Mouse (Mus musculus) embryonic facial prominence, embryonic 14.5 days (tissue): ENCODE results near the gene Nacc1. TPM values are rescaled to one million over a fixed set of nuclear protein-coding genes. Genes with fewer than 3 reads are reported as not detected.

ENCODE experiments used
- ATAC-seq: fragments of 200-750 bp; cut with Nextera tagmentation; 2 replicates; pipeline ENCODE4 v1.8.0; 2017; ENCODE audit warnings: low read depth, moderate number of reproducible peaks, moderate TSS enrichment
- DNase-seq: peaks from one replicate; pipeline ENCODE4 v3.0.0-alpha.2; 2015; ENCODE audit warnings: low spot score
- H3K27ac ChIP-seq: fragments of 300-500 bp; sonication (generic); replicated peaks from 2 replicates; pipeline ENCODE4 v1.5.1; 2014; ENCODE audit warnings: low read depth, mild to moderate bottlenecking, low read length, moderate library complexity
- H3K27me3 ChIP-seq: fragments of 300-500 bp; sonication (generic); replicated peaks from 2 replicates; pipeline ENCODE4 v1.6.1; 2014; ENCODE audit warnings: low read length; ENCODE audit not compliant: control insufficient read depth, insufficient read depth
- H3K36me3 ChIP-seq: fragments of 300-500 bp; sonication (generic); 2 replicates; pipeline ENCODE4 v1.6.1; 2014; ENCODE audit warnings: low read length, mixed read lengths; ENCODE audit not compliant: control insufficient read depth, insufficient read depth
- H3K4me1 ChIP-seq: fragments of 300-500 bp; sonication (generic); 2 replicates; pipeline ENCODE4 v1.6.1; 2014; ENCODE audit warnings: antibody characterized with exemption, low read length; ENCODE audit not compliant: control insufficient read depth, insufficient read depth
- H3K4me2 ChIP-seq: fragments of 300-500 bp; sonication (generic); 2 replicates; pipeline ENCODE4 v1.6.1; 2014; ENCODE audit warnings: low read depth, mild to moderate bottlenecking, low read length, moderate library complexity, mixed read lengths
- H3K4me3 ChIP-seq: fragments of 300-500 bp; sonication (generic); 2 replicates; pipeline ENCODE4 v1.5.1; 2014; ENCODE audit warnings: low read depth, mild to moderate bottlenecking, low read length
- H3K9ac ChIP-seq: fragments of 300-500 bp; sonication (generic); 2 replicates; pipeline ENCODE4 v1.6.1; 2014; ENCODE audit warnings: low read depth, mild to moderate bottlenecking, low read length, moderate library complexity, mixed read lengths
- H3K9me3 ChIP-seq: fragments of 300-500 bp; sonication (generic); 2 replicates; pipeline ENCODE4 v1.6.1; 2016; ENCODE audit warnings: low read length; ENCODE audit not compliant: control insufficient read depth
- WGBS: fragments of 180-500 bp; shearing (Covaris S2); extraction: QIAGEN DNeasy Blood & Tissue Kit; methylation state at CpG from one replicate; pipeline ENCODE4 v1.1.7; 2014; 5-methylcytosine and 5-hydroxymethylcytosine counted together
- polyA plus RNA-seq: library from polyadenylated mRNA; unstranded; fragments of >200 nt; fragmentation: Nextera tagmentation; extraction: Ambion mirVana; gene quantifications from 2 replicates; pipeline ENCODE4 v1.2.1, GENCODE M21; 2014

Nacc1 gene
- polyA plus RNA-seq, 1 experiment from 2014 or later: 19.7 TPM

DNA sequence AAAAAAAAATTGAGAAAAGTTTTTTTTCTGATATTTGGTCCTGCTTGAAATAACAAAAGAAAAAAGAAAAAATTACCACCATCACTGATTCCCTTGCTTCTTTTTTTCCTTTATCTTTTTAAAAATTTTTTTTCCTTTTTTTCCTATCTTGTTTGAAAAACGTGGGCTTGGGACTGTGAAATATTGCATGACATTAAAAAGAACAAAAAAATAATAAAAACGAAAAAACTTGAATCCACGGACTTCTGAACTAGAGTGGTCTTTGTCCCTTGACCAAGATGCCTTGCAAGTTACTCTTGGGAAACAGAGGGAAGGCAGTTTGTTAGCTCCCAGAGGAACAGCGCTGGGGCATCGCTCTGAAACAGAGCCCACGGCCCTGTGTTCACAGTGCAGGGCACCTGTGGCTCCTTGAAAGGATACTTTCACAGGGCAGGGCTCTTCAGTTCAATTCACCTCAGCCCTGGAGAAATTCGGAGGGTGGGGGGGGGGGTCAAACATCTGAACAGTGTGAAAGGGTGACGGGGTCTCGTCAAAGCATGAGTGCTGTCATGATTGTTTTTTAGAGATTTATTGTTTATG lies 47.6 kb downstream of the Nacc1 start:
- H3K4me1 ChIP-seq: peaks cover 14% of the 10 kb centered on the region
- H3K9ac ChIP-seq: peak overlapping the region; percentile 46
- DNase-seq: no peak
- no peak for ATAC-seq
- no peaks in the 10 kb centered on the region for H3K9me3 ChIP-seq
- H3K27ac ChIP-seq: no peak overlapping the region
- peak overlapping the region; percentile 55 for H3K4me3 ChIP-seq
- H3K4me2 ChIP-seq: peak overlapping the region; percentile 92
- 23% methylated on average over 9 of the region's 9 CpGs for WGBS
- no peaks in the 10 kb centered on the region for H3K27me3 ChIP-seq
- no peaks in the 10 kb centered on the region for H3K36me3 ChIP-seq

- Histone ChIP-seq H3K4me1 (peaks cover 19% of the 10 kb centered on the region), H3K9ac (peak overlapping the region; percentile 82), H3K27ac (peak overlapping the region; percentile 95), H3K27me3 (no peaks in the 10 kb centered on the region), H3K4me2 (peak overlapping the region; percentile 92), H3K9me3 (no peaks in the 10 kb centered on the region), H3K4me3 (peak overlapping the region; percentile 55), H3K36me3 (no peaks in the 10 kb centered on the region)
- peak; percentile 95 for ATAC-seq
- DNase-seq: peak; percentile 97
- under 1% methylated on average over 85 of the region's 106 CpGs for WGBS
Observed at GRCm38 (mm10) chr8:84639162-84640009, 48.3 kb downstream of the Nacc1 start.

DNA sequence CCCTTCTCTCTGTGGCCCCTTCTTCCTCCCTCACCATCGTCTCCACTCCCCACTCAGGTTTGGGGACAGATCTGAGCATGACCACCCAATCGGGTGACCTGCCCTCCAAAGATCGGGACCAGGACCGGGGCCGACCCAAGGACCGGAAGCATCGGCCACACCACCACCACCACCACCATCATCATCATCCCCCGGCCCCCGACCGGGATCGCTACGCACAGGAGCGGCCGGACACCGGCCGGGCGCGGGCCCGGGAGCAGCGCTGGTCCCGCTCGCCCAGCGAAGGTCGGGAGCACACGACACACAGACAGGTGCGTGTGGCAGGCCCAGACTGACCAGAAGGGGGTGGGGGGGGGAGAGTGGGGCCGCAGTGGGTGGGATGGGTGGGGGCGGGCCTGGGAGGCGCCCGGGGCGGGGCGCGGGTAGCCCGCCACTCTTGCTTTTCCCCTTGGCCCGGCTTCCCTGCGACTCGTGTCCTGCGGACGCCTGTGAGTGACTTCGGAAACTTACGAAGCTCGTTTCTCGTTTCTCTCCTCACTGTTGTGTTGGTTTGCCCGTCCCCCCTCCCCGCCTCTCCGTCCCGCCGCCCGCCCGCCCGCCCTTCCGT lies 49.0 kb downstream of the Nacc1 start:
- whole genome bisulfite sequencing: under 1% methylated on average over 20 of the region's 52 CpGs
- H3K4me2 ChIP-seq: peak overlapping the region; percentile 92
- DNase-seq: peak; percentile 71
- H3K27me3 ChIP-seq: no peaks in the 10 kb centered on the region
- no peaks in the 10 kb centered on the region for H3K36me3 ChIP-seq
- H3K27ac ChIP-seq: peak overlapping the region; percentile 95
- ATAC-seq: peak; percentile 15
- H3K9ac ChIP-seq: peak overlapping the region; percentile 82
- H3K4me1 ChIP-seq: peaks cover 19% of the 10 kb centered on the region
- H3K9me3 ChIP-seq: no peaks in the 10 kb centered on the region
- H3K4me3 ChIP-seq: peak overlapping the region; percentile 55

DNA sequence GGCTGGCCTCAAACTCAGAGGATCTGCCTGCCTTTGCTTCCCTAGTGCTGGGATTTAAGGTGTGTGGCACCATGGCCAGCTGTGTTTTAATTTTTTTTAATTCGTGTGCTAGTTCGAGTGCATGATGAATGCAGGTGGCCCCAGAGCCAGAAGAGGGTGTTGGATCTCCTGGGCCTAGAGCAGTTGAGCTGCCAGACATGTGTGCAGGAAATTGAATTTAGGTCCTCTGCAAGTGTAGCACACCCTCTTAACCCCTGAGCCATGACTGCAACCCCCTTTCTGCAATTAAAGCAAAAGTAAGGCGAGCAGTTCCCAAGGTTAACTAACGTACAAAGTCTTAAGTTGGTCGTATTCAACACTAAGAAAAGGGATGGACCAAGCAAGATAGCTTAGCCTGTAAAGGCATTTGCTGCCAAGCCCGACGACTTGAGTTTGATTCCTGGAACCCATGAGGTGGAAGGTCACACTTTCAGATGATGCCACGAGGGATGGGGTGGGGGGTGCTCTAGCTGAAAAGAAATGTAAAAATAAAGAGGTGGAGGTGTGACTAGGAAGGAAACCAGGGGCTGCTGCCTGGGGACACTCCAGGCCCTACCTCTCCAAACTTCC lies 49.6 kb downstream of the Nacc1 start:
- no peaks in the 10 kb centered on the region for H3K36me3 ChIP-seq
- H3K9ac ChIP-seq: peak overlapping the region; percentile 82
- no peaks in the 10 kb centered on the region for H3K9me3 ChIP-seq
- peak overlapping the region; percentile 92 for H3K4me2 ChIP-seq
- ATAC-seq (no peak), DNase-seq (no peak)
- H3K27ac ChIP-seq: peak overlapping the region; percentile 95
- WGBS: 27% methylated on average over 8 of the region's 8 CpGs
- H3K4me1 ChIP-seq: peaks cover 19% of the 10 kb centered on the region
- no peaks in the 10 kb centered on the region for H3K27me3 ChIP-seq
- peak overlapping the region; percentile 55 for H3K4me3 ChIP-seq

DNA sequence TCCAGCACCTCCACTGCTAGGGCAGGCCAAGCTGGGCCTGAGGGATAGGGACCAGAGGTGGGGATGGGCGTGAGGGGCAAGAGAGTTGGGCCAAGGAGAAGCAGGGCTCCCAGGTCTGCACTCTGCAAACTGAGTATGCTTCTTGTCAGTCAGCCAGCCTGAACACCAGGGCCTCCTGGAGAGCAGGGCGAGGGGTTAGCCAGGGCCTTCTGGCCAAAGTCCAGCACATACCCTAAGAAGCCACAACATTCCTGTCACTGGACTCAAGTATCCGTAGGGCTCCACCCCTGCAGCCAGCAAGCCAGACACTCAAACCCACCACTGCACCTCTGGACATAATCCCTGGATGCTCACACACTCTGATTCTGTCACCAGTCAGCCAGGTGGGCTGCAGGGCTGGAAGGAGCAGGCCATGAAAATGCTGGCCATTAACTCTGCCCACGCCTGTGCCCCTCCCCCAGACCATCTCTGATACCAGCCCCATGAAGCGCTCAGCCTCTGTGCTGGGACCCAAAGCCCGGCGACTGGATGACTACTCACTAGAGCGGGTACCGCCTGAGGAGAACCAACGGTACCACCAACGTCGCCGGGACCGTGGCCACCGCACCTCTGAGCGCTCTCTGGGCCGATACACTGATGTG lies 51.5 kb downstream of the Nacc1 start:
- Histone ChIP-seq H3K36me3 (no peaks in the 10 kb centered on the region), H3K4me3 (no peak overlapping the region), H3K4me2 (no peak overlapping the region), H3K9ac (no peak overlapping the region), H3K27ac (no peak overlapping the region), H3K27me3 (no peaks in the 10 kb centered on the region), H3K4me1 (peaks cover 19% of the 10 kb centered on the region), H3K9me3 (no peaks in the 10 kb centered on the region)
- 87% methylated on average over 17 of the region's 17 CpGs for WGBS
- ATAC-seq (no peak), DNase-seq (no peak)

- Histone ChIP-seq H3K27me3 (no peaks in the 10 kb centered on the region), H3K36me3 (no peaks in the 10 kb centered on the region), H3K4me3 (no peak overlapping the region), H3K27ac (no peak overlapping the region), H3K4me1 (peaks cover 19% of the 10 kb centered on the region), H3K9me3 (no peaks in the 10 kb centered on the region), H3K9ac (peak overlapping the region; percentile 37), H3K4me2 (no peak overlapping the region)
- 68% methylated on average over 13 of the region's 14 CpGs for WGBS
- ATAC-seq (no peak), DNase-seq (no peak)
Observed at GRCm38 (mm10) chr8:84635397-84636050, 52.1 kb downstream of the Nacc1 start.

DNA sequence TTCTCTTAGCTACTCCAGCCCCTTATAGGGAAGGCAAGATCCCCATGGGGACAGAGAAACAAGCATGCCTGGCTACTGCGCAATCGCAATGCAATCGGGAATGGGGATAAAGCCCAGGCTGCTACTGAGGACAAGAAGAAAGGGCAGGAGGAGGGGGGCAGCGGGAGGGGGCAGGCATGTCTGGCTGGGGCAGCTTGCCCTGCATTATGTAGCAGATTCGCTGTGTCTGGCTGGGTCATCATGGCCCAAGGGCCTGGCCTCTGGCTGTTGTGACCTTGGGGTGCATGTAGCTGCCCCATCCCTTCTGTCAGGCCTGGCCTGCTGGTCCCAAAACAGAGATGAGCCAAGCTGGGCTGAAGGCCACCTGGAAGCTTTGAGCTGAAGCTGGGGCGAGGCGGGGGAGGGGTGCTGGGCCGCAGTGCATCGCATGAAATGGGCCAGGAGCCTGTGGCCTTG lies 52.8 kb downstream of the Nacc1 start:
- H3K36me3 ChIP-seq: no peaks in the 10 kb centered on the region
- H3K27ac ChIP-seq: peak overlapping the region; percentile 16; the same call in 1 of the 2 replicates
- no peak overlapping the region for H3K4me3 ChIP-seq
- ATAC-seq (no peak), DNase-seq (peak; percentile 43)
- peak overlapping the region; percentile 37 for H3K9ac ChIP-seq
- no peaks in the 10 kb centered on the region for H3K27me3 ChIP-seq
- H3K9me3 ChIP-seq: no peaks in the 10 kb centered on the region
- no peak overlapping the region for H3K4me2 ChIP-seq
- H3K4me1 ChIP-seq: peaks cover 19% of the 10 kb centered on the region
- 46% methylated on average over 8 of the region's 9 CpGs for WGBS
